Mouse (Mus musculus) liver, embryonic 14.5 days (tissue): ENCODE results near the gene Gm36079. TPM values are rescaled to one million over a fixed set of nuclear protein-coding genes. Genes with fewer than 3 reads are reported as not detected.
"Not testable (repeated sequence)": the region's sequence is repeated elsewhere in the genome, so short reads cannot be mapped to it uniquely, and the experiment has no call there.

Experiments used
- ATAC-seq: fragments of 200-750 bp; cut with Nextera tagmentation; 2 replicates; pipeline ENCODE4 v1.8.0; 2017; ENCODE audit warnings: moderate number of reproducible peaks, mild to moderate bottlenecking, moderate library complexity; ENCODE audit not compliant: insufficient read depth
- DNase-seq, 3 experiments: peaks; one replicate each; pipeline ENCODE4 v3.0.0-alpha.2; 2012 to 2013; ENCODE audit warnings: low read depth in 3 of 3, low spot score in 3 of 3
- H3K27ac ChIP-seq: fragments of 300-500 bp; sonication (generic); 2 replicates; pipeline ENCODE4 v1.5.1; 2014; ENCODE audit warnings: moderate library complexity, mild to moderate bottlenecking, control low read depth, inconsistent platforms
- H3K27me3 ChIP-seq: fragments of 300-500 bp; sonication (generic); 2 replicates; pipeline ENCODE4 v1.6.1; 2014; ENCODE audit warnings: mild to moderate bottlenecking, low read length, moderate library complexity; ENCODE audit not compliant: control insufficient read depth, insufficient read depth
- H3K36me3 ChIP-seq: fragments of 300-500 bp; sonication (generic); replicated peaks from 2 replicates; pipeline ENCODE4 v1.6.1; 2014; ENCODE audit warnings: low read depth; ENCODE audit not compliant: control insufficient read depth, insufficient read depth
- H3K4me1 ChIP-seq, 2 experiments: fragments of 200-500 bp in 1 of 2; fragments of 300-500 bp in 1 of 2; sonication (generic) in 1 of 2; replicated peaks; 2 replicates each; pipeline ENCODE4 v1.6.1; 2012 to 2014; ENCODE audit warnings: antibody characterized with exemption in 1 of 2, inconsistent platforms in 1 of 2, low read length in 1 of 2; ENCODE audit not compliant: control insufficient read depth in 2 of 2, insufficient read depth in 2 of 2
- H3K4me2 ChIP-seq: fragments of 300-500 bp; sonication (generic); 2 replicates; pipeline ENCODE4 v1.6.1; 2014; ENCODE audit warnings: low read depth, mild to moderate bottlenecking, control low read depth, moderate library complexity
- H3K4me3 ChIP-seq, 2 experiments: fragments of 200-500 bp in 1 of 2; fragments of 300-500 bp in 1 of 2; sonication (generic) in 1 of 2; 2 replicates each; pipeline ENCODE4 v1.5.1; 2012 to 2014; ENCODE audit warnings: low read depth in 2 of 2, low read length in 2 of 2, mild to moderate bottlenecking in 2 of 2, control low read depth in 1 of 2, inconsistent platforms in 1 of 2, moderate library complexity in 1 of 2; ENCODE audit not compliant: insufficient read depth in 1 of 2
- H3K9ac ChIP-seq: fragments of 300-500 bp; sonication (generic); replicated peaks from 2 replicates; pipeline ENCODE4 v1.6.1; 2014; ENCODE audit warnings: mild to moderate bottlenecking, control low read depth, moderate library complexity
- H3K9me3 ChIP-seq: fragments of 300-500 bp; sonication (generic); 2 replicates; pipeline ENCODE4 v1.6.1; 2016; ENCODE audit warnings: low read length, mixed read lengths; ENCODE audit not compliant: control insufficient read depth
- WGBS: fragments of 180-500 bp; shearing (Covaris S2); extraction: QIAGEN DNeasy Blood & Tissue Kit; methylation state at CpG from one replicate; pipeline ENCODE4 v1.1.7; 2014; ENCODE audit not compliant: insufficient replicate concordance; 5-methylcytosine and 5-hydroxymethylcytosine counted together
- polyA plus RNA-seq, 2 experiments: library from polyadenylated mRNA; depleted of rRNA in 1 of 2; stranded (reverse) in 1 of 2; unstranded in 1 of 2; fragments of >200 nt; fragmentation: Nextera tagmentation in 1 of 2; extraction: Ambion mirVana in 1 of 2; gene quantifications; 2 replicates each; pipeline versions ENCODE4 v1.2.1 to v1.2.3; 2012 to 2014

Gene Gm36079
- polyA plus RNA-seq, 2 experiments = not detected

- not testable (repeated sequence) for DNase-seq, H3K9me3 ChIP-seq, ATAC-seq, H3K36me3 ChIP-seq, H3K4me1 ChIP-seq, H3K27me3 ChIP-seq, H3K4me3 ChIP-seq, H3K4me2 ChIP-seq, H3K27ac ChIP-seq, H3K9ac ChIP-seq
- no CpG with 5 or more reads among the region's 5 CpGs for WGBS
Measured at GRCm38 (mm10) chr13:120013544-120013943, 13.3 kb downstream of the Gm36079 start.

GRCm38 (mm10) chr13:120010068-120010467 is 16.7 kb downstream of the Gm36079 start:
- not testable (repeated sequence) for H3K9me3 ChIP-seq, H3K27ac ChIP-seq, H3K27me3 ChIP-seq, H3K4me2 ChIP-seq, H3K9ac ChIP-seq, ATAC-seq, H3K4me1 ChIP-seq, H3K4me3 ChIP-seq, DNase-seq, H3K36me3 ChIP-seq

- H3K27ac ChIP-seq, H3K36me3 ChIP-seq, H3K9ac ChIP-seq, H3K4me2 ChIP-seq, ATAC-seq, H3K4me1 ChIP-seq, DNase-seq, H3K4me3 ChIP-seq, H3K9me3 ChIP-seq, H3K27me3 ChIP-seq: not testable (repeated sequence)
- no CpG with 5 or more reads among the region's 4 CpGs for WGBS
Measured at GRCm38 (mm10) chr13:119999215-119999614, 27.6 kb downstream of the Gm36079 start.

- not testable (repeated sequence) for H3K4me3 ChIP-seq, ATAC-seq, H3K4me1 ChIP-seq, H3K4me2 ChIP-seq, DNase-seq, H3K27me3 ChIP-seq, H3K27ac ChIP-seq, H3K9me3 ChIP-seq, H3K36me3 ChIP-seq, H3K9ac ChIP-seq
- WGBS = no CpG with 5 or more reads among the region's 22 CpGs
Measured at GRCm38 (mm10) chr13:119998442-119999086, 28.2 kb downstream of the Gm36079 start.

GRCm38 (mm10) chr13:119991917-119992496 is 34.8 kb downstream of the Gm36079 start:
- ATAC-seq, H3K9ac ChIP-seq, DNase-seq, H3K27me3 ChIP-seq, H3K4me1 ChIP-seq, H3K4me2 ChIP-seq, H3K9me3 ChIP-seq, H3K4me3 ChIP-seq, H3K36me3 ChIP-seq, H3K27ac ChIP-seq: not testable (repeated sequence)
- no CpG with 5 or more reads among the region's 10 CpGs for WGBS

GRCm38 (mm10) chr13:119991264-119991663 is 35.5 kb downstream of the Gm36079 start:
- not testable (repeated sequence) for H3K36me3 ChIP-seq, ATAC-seq, H3K4me2 ChIP-seq, H3K4me3 ChIP-seq, H3K9me3 ChIP-seq, H3K27me3 ChIP-seq, H3K4me1 ChIP-seq, DNase-seq, H3K9ac ChIP-seq, H3K27ac ChIP-seq
- WGBS = no CpG with 5 or more reads among the region's 13 CpGs

Other genes starting within 250 kb of the Gm36079 start
- 5.4 and 9.4 TPM in 2 replicates for gene Zfp131, start 236.1 kb downstream of the Gm36079 start, polyA plus RNA-seq (2012; rRNA removed)
- gene Zfp131, start 236.1 kb downstream of the Gm36079 start, polyA plus RNA-seq (2014; fragmentation: Nextera tagmentation; extraction: Ambion mirVana) = 11.7 and 13.9 TPM in 2 replicates
- gene AF067063, start 196.8 kb downstream of the Gm36079 start, polyA plus RNA-seq (2012; rRNA removed) = not detected in 2 replicates
- gene AF067063, start 196.8 kb downstream of the Gm36079 start, polyA plus RNA-seq (2014; fragmentation: Nextera tagmentation; extraction: Ambion mirVana) = not detected in 2 replicates
- gene D13Ertd608e, start 191.0 kb downstream of the Gm36079 start, polyA plus RNA-seq (2012; rRNA removed) = not detected in 2 replicates
- not detected in 2 replicates for gene D13Ertd608e, start 191.0 kb downstream of the Gm36079 start, polyA plus RNA-seq (2014; fragmentation: Nextera tagmentation; extraction: Ambion mirVana)
- gene Tcstv1, start 132.2 kb downstream of the Gm36079 start, polyA plus RNA-seq (2012; rRNA removed) = not detected in 2 replicates
- gene Tcstv1, start 132.2 kb downstream of the Gm36079 start, polyA plus RNA-seq (2014; fragmentation: Nextera tagmentation; extraction: Ambion mirVana) = not detected in 2 replicates
- gene Gm21761, start 97.7 kb downstream of the Gm36079 start, polyA plus RNA-seq (2012; rRNA removed) = not detected in 2 replicates
- gene Gm21761, start 97.7 kb downstream of the Gm36079 start, polyA plus RNA-seq (2014; fragmentation: Nextera tagmentation; extraction: Ambion mirVana) = not detected in 2 replicates
- not detected in 2 replicates for gene B020031M17Rik, start 76.2 kb downstream of the Gm36079 start, polyA plus RNA-seq (2012; rRNA removed)
- not detected in 2 replicates for gene B020031M17Rik, start 76.2 kb downstream of the Gm36079 start, polyA plus RNA-seq (2014; fragmentation: Nextera tagmentation; extraction: Ambion mirVana)
- 0.06 and 0.08 TPM in 2 replicates for gene Gm21188, start 25.2 kb upstream of the Gm36079 start, polyA plus RNA-seq (2012; rRNA removed)
- 0.34 TPM in 1 of 2 replicates, not detected in the other for gene Gm21188, start 25.2 kb upstream of the Gm36079 start, polyA plus RNA-seq (2014; fragmentation: Nextera tagmentation; extraction: Ambion mirVana)
- gene Gm20767, start 113.2 kb upstream of the Gm36079 start, polyA plus RNA-seq (2012; rRNA removed) = not detected in 2 replicates
- not detected in 2 replicates for gene Gm20767, start 113.2 kb upstream of the Gm36079 start, polyA plus RNA-seq (2014; fragmentation: Nextera tagmentation; extraction: Ambion mirVana)
- not detected in 2 replicates for gene Gm21818, start 145.4 kb upstream of the Gm36079 start, polyA plus RNA-seq (2012; rRNA removed)
- gene Gm21818, start 145.4 kb upstream of the Gm36079 start, polyA plus RNA-seq (2014; fragmentation: Nextera tagmentation; extraction: Ambion mirVana) = not detected in 2 replicates
- not detected in 2 replicates for gene Gm21762, start 188.9 kb upstream of the Gm36079 start, polyA plus RNA-seq (2012; rRNA removed)
- not detected in 2 replicates for gene Gm21762, start 188.9 kb upstream of the Gm36079 start, polyA plus RNA-seq (2014; fragmentation: Nextera tagmentation; extraction: Ambion mirVana)
- gene Gm21731, start 212.1 kb upstream of the Gm36079 start, polyA plus RNA-seq (2012; rRNA removed) = not detected in 2 replicates
- not detected in 2 replicates for gene Gm21731, start 212.1 kb upstream of the Gm36079 start, polyA plus RNA-seq (2014; fragmentation: Nextera tagmentation; extraction: Ambion mirVana)
- not detected in 2 replicates for gene AF067061, start 236.1 kb upstream of the Gm36079 start, polyA plus RNA-seq (2012; rRNA removed)
- not detected in 2 replicates for gene AF067061, start 236.1 kb upstream of the Gm36079 start, polyA plus RNA-seq (2014; fragmentation: Nextera tagmentation; extraction: Ambion mirVana)